Mouse (Mus musculus) yolk sac, embryonic 10.5 days (tissue): ENCODE data around the gene Sema3g.

ENCODE experiments used
- DNase-seq: peaks from one replicate; pipeline ENCODE4 v3.0.0-alpha.2; 2017; ENCODE audit warnings: low spot score

Sema3g gene

DNA sequence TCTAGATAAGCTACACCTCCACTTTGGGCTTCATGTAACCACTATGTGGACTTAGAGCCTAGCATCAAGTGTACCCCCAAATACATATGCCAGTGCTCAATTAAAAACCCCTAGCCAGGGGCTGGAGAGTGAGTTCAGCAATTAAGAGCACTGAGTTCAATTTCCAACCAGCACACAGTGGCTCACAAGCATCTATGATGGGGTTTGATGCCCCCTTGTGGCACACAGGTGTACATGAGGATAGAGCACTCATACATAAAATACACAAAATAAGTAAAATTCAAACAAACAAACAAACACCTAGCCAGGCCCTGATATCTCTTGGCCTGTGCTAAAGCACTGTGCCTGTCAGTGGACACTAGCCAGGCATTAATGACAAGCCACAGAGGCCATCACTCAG is 21.7 kb upstream of the Sema3g start:
- DNase-seq, result no peak

DNA sequence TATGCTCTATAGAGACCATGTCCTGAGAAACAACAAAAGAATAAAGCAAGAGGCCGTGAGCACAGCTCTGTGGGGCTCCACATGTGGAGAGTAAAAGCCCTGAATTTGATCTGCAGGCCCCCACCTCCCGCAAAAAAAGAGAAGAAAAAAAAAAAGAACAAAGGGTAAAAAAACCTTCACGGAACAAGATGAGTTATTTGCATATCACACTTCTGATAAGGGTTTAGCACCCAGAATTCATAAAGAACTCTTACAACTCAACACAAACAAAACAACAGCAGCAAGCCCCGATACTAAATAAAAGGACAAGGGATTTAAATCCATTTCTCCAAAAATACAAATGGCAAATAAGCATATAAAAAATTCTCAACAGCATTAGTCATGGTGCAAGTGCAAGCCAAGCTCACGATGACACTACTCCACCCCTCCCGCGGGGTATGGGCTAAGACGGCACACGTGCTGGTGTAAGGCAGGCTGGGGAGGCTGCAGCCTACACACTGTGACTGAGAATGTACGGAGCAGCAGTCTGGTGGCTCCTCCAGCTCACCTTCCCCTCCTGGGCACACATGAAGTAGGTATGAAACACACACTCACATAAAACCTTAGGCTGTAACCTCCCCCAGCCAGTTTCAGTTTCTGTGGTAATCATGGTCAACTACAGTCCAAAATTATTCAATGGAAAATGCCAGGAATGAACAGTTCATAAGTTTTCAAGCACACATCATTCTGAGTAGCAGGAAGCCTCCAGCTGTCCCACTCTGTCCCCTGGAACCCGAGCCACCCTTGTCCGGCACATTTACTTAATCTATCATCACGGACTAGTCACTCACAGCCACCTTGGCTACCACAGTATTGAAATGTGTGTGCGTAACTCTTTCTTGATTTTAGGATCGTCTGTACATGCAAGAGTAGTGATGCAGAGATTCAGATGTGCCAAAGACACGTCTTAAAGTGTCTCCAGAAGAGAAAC is 19.8 kb upstream of the Sema3g start:
- DNase-seq, result no peak

DNA sequence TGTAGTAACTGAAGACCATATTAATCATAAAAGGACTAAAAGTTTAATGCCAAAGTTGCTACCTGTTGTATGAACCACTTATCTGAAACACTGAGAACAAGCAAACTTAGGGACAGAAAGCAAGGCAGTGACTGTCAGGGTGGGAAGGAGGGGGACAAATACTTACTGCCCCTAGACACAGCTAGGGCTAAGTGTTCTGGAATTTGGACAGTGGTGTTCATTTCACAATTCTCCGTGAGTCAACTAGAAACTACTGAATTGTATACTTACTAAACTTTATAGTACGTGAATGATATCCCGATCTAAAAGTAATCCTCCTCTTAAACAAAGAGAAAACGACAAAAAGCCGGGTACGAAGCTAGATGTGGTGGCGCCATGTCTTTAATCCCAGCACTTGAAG is 18.1 kb upstream of the Sema3g start:
- DNase-seq, result no peak

DNA sequence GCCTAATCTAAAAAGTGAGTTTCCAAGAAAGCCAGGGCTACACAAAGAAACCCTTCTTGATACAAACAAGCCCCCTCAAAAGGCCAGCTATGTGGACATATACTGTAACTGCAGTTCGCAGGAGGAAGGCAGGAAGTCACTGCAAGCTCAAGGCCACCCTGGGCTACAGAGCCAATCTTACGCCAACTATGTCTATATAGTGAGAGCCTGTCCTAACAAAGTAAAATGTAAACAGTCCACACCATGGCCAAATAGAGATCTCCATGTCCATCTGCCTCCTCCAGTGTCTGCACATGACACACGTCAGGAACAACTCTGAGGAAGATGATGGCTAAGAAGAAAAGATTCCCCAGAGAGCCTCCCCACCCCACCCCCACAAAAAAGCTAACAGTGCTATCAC is 17.6 kb upstream of the Sema3g start:
- no peak for DNase-seq

DNA sequence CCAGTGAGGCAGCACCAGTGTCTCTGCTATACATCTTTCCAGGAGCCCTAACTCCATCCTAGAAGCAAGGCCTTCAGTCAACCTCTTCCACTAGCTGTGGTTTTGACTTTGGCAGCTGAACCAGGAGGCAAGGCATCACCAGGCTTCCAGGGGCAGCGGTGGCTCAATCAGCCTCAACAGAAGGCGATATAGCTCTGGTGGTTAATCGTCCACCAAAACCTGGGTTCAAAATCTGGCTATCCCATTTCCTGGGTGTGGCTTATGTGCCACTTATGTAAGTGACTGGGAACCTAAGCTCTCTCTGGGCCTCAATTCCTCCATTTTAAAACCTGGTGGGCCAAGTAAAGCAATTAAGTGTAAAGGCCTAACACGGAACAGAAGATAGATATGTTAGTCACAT is 12.8 kb upstream of the Sema3g start:
- no peak for DNase-seq

DNA sequence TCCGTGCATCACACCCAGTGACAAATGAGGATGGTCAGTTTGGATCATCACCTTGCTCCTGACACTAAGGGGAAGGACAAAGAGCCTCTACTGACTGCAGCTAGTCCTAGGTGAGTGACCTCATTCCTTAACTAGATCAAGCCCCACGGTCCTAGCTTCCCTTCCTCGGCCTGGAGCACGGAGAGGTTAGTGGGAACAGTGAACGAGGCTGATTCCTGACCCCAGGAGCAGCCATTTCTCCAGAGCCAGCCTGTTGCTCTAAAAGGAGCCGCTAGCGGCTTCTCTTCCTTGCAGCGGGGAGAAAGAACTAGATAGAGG is 12.5 kb upstream of the Sema3g start:
- no peak for DNase-seq

DNA sequence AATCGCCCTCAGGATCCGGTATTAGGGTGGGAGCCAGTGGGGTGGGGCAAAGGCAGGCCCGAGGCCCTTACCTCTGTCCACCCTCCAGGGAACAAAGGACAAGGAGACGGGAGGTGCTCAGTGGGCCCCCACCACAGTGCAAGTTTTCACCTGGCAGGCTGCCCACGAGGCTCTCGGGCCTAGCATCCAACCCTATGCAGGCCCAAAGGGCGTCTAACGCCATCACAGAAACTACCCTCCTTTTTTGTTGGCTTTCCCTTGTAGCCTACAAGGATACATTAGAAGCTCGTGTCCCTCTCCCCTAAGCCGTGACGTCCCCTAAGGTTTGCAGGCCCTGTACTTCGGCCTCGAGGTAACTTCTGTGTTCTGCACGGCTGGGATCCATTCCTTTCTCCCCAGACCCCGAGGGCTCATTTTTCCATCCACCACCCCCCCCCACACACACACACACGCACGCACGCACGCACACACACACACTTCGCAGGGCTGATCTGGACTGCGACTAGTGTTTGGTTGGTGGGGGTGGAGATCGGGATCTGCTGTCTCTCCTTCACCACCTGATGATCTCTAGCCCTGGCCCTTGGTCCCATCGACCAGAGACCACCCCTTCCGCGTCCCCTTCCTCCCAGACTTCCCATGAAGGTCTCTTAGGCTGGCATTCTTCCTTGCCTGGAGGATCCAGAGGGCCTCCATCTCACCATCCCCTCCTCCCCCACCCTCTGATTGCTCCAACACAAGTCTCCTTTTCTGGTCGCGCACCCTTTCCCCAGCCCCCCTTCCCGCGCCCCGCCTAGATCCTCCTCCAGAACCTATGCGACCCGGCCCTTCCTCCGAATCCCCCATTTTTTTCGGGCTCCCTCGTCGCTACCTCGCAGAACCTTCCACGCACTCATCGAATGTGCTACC is 11.8 kb upstream of the Sema3g start:
- peak; percentile 68 for DNase-seq

DNA sequence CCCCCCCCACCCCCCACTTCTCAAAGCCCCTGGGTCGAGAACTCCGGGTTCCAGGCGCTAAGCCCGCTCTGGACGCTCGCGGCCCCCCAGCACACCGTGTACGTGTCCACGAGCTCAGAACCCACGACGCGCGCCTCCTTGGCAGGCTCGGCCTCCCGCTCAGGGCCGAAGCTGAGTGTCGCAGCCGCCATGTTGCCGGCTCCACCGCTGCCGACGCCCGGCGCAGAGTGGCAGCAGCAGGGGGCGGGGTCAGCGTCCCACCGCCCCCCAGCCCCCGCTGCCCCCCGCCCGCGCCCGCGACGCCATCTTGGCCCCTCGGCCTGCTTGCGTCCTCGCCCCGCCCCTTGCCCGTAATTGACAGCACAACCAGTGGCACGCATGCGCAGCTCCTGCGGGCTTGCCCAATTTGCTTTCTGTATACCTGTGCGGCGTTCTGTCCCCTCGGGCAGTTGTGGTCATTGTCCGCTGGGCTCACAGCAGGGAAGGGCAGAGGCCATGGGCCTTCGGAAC is 11.1 kb upstream of the Sema3g start:
- peak; percentile 94 for DNase-seq

DNA sequence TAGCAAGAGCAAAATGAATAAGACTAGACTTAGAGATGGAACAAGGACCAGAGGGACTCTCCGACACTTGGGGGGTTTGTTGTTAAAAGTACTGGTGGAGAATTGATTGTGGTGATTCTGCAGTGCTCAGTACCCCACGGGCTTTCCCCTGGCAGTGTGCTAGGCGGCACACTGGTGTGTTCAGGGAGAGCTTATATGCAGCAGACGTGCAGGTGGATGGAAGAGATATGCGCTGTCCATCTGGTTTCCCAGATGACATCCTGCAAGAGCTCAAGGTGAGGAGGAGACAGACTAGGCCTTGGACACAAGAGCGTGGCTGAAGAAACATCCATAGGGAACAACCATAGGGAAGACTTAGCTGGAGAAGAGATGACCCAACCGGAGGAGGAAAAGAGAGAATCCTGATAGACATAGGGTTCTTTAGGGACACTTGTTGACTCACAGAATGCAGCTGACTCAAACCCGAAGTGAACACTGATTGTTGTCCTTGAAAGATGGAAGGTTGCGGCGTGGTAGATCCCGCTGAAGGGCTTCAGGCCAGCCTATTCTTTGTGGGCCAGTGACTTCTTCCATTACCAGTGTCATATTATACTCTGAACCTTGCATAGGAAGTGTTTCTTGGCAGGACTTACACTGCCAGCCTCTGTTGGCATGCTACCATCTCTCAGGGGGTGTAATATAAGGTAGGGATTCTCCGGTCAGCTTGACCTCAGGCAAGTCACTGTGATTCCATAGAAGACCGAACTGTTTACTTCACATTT is 10.4 kb upstream of the Sema3g start:
- DNase-seq, result no peak

DNA sequence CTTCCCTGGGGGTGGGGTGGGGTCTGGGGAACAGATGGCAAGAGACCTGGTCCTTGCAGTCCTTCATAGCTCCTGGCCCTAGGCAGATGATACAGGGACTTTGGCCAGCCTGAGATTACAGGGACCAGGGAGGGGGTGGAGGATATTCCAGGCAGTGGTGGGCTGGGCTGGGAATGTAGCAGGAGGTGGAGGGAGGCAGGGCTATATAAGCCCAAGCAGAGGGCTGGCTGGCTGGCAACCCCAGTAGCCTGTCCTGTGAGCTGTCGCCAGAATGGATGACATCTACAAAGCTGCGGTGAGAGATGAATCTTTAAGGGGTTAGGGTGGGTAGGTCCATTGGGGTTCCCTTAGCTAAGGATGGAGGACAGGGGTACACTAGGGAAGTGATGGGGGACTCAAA is 9.6 kb upstream of the Sema3g start, which contains the start of gene Tnnc1:
Gene Tnnc1, plus strand, starts transcription at position 229 of the 400 bp plus-strand sequence.
- DNase-seq, result peak; percentile 65

DNA sequence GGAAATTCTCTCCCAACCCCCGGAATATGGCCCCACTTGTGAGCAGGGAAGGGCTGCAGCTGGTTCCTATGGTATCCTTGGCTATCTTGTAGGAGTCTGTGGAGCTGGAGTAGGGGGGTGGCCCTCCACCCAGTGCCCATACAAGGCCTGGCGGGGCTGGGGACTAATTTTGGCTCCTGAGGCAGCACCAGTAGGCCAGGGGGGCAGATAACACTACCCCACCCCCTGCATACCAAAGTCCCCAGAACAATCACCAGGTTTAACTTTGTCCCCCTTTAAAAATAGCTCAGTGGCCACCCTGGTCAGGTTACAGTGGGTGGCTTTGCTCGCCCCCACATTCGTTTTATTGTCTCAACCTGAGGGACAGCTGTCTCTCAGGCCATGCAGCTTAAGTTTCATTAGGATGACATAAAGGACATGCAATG is 8.5 kb upstream of the Sema3g start:
- no peak for DNase-seq

DNA sequence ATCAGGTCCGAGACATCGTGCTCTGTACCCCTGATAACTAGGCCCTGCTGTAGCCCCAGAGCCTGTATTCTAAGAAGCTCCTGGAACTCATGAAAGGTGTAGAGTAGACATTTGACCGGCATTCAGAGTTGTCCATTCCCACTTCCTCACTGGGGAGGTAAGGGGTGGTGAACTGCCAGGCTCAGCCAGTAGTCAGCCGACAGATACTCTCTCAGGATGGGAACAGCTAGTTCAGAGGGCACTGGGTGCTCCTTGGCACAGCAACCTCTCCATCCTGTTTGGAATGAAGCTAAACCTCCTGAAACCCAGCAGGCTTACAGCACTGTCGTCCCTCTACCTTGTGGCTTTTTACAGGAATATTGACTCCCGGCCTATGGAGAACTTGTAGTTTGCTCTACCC is 5.8 kb upstream of the Sema3g start:
- no peak for DNase-seq

DNA sequence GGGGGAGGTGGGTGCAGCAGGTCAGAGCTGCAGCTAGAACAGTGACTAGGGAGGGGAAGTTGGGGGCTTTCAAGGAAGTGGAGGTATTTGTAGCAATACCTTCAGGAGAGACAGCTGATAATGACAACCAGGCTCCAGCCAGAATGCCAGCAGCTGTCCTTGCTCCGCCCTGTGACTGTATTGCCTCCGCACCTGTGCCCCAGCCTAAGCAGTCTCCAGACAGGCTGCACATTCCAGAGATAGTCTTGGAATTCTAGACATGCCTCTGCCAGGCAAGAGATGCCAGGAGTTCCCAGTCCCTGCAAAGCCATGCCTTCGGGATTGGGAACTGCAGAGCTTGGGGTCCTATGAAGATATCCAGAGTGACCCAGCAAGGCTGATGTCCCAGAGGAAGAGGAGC is 5.2 kb upstream of the Sema3g start:
- no peak for DNase-seq

DNA sequence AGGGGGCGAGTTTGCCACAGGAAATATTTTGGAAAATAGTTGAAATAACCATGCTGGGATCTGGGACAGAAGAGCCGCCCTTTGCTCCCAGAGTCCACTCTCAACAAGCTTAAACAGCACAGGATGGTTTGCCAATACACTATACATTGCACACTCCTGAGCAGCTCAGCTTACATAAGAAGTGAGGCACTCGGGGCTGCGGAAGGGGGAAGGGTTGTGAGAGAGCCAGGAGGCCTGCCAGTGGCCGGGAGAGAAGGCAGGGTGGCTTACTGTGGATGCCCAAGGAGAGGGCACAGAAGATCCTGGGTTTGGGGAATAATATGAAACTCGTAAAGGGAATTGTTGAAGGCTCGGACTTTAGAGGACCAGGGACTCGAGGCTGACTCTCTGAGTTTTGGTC is 3.8 kb upstream of the Sema3g start:
- DNase-seq, result peak; percentile 45

DNA sequence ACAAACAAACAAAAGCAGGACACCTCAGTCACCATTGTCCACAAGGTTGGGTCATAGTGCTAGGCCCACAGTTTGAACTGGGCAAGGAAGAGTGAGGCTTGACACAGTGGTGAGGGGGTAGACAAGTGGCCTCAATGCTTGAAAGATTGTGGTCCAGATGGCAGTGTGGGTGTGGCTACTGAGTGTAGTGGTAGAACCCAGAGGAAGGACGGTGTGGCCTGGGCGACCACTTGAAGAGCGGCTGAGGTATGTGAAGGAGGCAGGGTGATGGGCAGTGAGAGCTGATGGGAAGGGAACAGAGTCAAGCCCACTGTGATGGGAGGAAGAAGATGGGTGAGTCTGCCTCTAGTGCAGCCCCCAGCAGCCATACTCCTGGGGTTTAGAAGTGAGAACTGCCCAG is 3.0 kb upstream of the Sema3g start:
- no peak for DNase-seq

DNA sequence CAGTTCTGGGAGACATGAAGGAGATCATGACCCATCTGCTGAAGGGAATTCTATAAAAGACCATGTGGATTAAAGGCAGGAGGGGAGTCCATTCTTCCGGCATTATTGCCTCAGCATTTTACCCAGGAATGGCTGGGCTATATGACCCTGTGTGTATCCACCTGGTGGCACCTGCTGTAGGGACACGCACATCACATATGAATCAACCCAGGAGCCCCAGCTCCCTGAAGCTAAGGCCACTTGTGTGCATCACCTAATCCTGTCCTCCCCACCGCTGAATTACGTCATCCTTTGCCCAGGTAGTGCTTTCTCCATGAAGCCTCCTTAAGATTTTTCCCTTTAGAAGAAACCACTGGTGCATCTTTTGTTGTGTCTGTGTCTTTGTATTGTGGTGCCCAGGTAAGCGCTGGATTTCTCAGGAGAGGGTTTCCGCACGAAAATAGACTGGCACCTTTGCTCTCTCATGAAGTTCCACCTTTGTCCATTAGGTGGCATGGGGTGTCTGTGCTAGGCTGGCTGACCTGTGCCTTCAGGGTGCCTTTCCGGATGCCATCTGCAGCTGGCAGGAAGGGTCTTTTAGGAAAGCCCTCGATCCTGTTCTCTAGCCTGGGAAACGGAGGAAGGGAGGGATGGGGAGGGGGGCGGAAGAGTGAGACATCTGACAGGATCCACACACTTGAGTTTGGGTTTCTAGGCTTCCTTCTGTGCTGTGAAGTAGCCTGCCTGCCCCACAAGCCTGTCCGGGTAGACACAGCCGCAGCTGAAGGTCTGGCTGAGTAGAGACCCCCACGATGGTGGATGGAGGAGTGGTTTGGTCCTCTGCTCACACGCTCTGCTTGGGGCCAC is 2.3 kb upstream of the Sema3g start:
- no peak for DNase-seq

DNA sequence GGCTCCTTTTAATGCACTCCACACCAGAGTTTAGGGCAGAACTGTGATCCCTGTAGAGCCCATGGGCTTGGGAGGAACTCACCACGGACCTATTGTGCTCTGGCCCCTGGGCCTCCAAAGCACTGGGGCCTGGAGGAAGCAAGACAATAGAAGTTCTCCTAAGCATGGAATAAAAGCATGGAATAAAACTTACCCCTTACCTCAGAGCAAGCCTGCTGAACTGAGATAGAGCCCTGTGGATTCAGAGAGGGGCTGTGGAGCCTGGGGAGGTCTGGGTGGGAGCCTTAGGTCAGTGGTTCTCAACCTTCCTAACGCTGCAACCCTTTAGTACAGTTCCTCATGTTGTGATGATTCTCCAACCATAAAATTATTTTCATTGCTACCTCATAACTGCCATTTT is 814 bp upstream of the Sema3g start, which contains the start of gene Nisch:
Gene Nisch, minus strand, starts transcription at position 101 of the 400 bp plus-strand sequence.
- no peak for DNase-seq

DNA sequence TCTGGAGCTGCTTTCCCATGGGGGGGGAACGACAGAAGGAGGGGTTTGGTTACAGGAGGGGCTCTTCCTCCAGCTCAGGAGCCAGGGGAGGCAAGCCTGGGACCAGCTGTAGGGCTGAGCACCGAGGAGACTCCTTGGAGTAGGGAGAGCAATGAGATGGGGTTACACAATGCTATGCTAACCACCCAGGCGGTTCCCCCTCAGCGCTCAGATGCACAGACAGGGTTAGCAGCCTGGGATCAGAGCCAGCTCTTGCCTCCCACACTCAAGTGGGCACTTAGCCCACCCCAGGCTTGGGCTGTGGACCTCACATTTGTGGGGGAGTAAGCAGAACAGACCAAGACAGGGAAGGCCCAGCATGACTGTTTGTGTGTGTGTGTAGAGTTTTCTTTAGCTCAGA is 9.3 kb downstream of the Sema3g start:
- no peak for DNase-seq

DNA sequence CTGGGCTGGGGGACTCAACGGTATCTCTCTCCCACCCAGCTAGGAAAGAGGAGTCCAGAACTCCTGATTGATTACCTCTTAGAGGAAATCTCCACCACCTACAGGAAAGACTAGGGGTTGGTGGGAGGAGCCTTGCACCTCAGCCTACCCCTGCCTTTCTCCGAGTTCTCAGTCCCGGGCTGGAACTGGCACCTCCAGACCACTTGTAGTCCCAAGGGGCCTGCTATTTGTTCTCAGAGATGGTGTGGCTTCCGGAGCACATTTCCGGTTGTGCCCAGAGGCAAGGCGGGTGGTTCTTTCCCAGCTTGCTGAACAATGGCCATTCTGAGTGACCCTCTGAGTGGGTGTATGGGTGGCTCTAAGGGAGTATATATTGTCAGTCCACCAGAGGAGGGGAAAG is 10.6 kb downstream of the Sema3g start:
- no peak for DNase-seq

DNA sequence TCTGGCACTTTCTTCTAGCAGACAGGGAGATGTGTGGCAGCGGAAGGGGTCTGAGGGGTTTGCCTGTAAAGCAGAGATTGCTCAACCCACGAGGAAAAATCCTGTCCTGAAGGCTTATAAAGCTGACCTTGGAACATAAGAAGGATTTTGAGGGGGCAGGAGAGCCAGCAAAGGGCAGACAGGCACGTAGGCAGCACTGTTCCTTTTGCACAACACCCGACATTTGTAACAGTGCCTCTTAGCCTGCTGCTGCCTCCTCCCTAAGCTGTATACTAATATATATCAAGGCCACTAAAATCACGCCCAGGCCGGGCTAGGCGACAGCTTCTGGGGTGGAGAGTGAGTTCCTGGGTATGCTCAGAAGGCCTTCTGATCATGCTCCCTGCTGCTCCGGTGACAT is 12.8 kb downstream of the Sema3g start:
- DNase-seq, result no peak
